Mouse (Mus musculus) stomach, postnatal 0 days (tissue): ENCODE measurements around the gene Trim17.

Experiments
- CTCF ChIP-seq: IDR thresholded peaks from 2 replicates; pipeline ENCODE4 v1.5.1; 2016; ENCODE audit warnings: antibody characterized with exemption, low read depth, mild to moderate bottlenecking, moderate library complexity
- EP300 ChIP-seq: optimal IDR thresholded peaks from 2 replicates; pipeline ENCODE3; 2016; ENCODE audit warnings: antibody characterized with exemption

DNA sequence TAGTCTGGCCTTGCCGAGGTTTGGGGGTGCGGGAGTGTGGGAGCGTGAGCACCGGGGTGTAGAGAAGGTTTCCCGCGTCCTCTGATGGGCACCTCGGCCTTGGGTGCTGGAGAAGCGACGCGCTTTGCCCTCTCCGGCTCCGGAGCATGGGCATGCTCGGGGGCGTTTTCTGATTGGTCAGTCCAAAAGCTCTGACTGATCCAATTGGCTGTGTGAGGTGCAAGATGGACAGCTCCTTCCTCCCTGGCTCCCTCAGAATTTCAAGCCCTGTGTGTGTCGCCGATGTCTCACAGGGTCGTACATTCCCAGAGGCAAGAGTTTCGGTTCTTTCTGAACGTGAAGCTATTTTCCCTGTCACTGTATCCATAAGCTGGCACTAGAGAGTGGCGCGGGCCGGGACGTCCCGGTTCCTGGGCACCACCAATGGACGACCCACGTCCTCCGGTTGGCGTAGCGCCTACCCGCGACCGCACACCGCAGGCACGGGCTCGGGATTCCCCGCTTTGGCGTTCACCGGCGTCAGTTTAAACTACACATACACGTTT, 5.5 kb downstream of the Trim17 start:
- peak; percentile 56 for TF ChIP-seq CTCF
- TF ChIP-seq EP300, result no peak
